Mouse (Mus musculus) E14TG2a.4 (cell line): Measurements from ENCODE around the gene Olfr10.
A peak's percentile ranks its signal among the peaks of the same experiment; 100 is the strongest.

Experiments
- H3K27me3 ChIP-seq: 2 replicates; pipeline ENCODE4 v1.6.1; 2014; ENCODE audit warnings: low read length, control low read depth; ENCODE audit not compliant: insufficient read depth
- H3K36me3 ChIP-seq: 2 replicates; pipeline ENCODE4 v1.6.1; 2014; ENCODE audit warnings: low read length, control low read depth; ENCODE audit not compliant: insufficient read depth
- H3K4me1 ChIP-seq: replicated peaks from 2 replicates; pipeline ENCODE4 v1.6.1; 2014; ENCODE audit warnings: low read depth, low read length, control low read depth
- H3K4me3 ChIP-seq: replicated peaks from 2 replicates; pipeline ENCODE4 v1.5.1; 2014; ENCODE audit warnings: mild to moderate bottlenecking, low read length
- H3K9me3 ChIP-seq: 2 replicates; pipeline ENCODE4 v1.6.1; 2014; ENCODE audit warnings: low read length, control low read depth
- CTCF ChIP-seq: conservative IDR thresholded peaks from 2 replicates; pipeline ENCODE4 v1.5.1; 2014; ENCODE audit warnings: low read length
- NANOG ChIP-seq: IDR thresholded peaks from 2 replicates; pipeline ENCODE4 v1.6.1; 2014; ENCODE audit warnings: borderline replicate concordance, low read length, mixed read lengths
- POU5F1 ChIP-seq: IDR thresholded peaks from 2 replicates; pipeline ENCODE4 v1.6.1; 2014; ENCODE audit warnings: low read length, borderline replicate concordance

Gene Olfr10

DNA sequence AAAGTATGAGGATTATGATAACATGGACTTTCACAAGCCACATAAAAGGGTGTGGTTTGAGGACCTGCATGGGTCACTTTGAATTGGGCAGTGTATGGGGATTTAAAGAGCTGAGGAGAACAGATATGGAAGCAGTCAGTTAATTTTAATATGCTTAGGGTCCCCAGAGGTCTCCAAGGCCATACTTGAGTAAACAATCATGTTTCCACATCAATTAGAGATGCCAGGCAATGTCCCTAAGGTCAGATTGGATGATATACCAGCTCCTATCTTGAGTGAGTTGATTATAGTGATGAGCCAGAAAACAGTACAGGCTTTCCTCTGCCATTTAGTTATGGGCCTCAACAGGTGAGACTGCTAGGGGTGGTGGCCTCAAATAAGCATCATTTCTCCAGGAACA, at the start of gene Olfr10:
TSS of gene Olfr10 (plus strand) at position 301 of the 400 bp plus-strand sequence.
- H3K36me3 ChIP-seq, result no peaks in the 10 kb centered on the region
- no peaks in the 10 kb centered on the region for H3K27me3 ChIP-seq
- TF ChIP-seq POU5F1, result no peak
- no peak for TF ChIP-seq CTCF
- no peak for TF ChIP-seq NANOG

DNA sequence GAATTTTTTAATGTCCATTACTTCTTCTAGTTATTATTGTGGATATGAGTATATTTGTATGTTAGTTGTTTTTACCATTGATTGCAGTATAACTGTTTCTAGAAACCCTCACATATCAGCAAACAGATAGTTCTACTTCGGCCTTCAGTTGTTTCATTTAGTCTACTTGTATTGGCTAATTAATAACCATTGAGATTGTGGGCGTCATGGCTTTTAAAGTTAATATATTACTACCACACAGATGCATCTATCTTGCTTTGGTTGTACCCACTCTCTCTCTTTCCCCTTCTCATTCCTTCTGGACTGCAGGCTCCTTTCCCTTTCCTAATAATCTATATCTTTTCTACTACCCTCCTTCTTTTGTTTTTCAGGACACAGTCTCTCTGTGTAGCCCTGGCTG, 45.2 kb upstream of the Olfr10 start:
- no peak overlapping the region for H3K4me3 ChIP-seq
- H3K4me1 ChIP-seq, result peaks cover 36% of the 10 kb centered on the region
- H3K27me3 ChIP-seq, result no peaks in the 10 kb centered on the region
- H3K9me3 ChIP-seq, result no peaks in the 10 kb centered on the region
- TF ChIP-seq NANOG, result no peak
- TF ChIP-seq CTCF, result no peak
- no peak for TF ChIP-seq POU5F1
- peaks cover 6% of the 10 kb centered on the region; the same call in 1 of the 2 replicates for H3K36me3 ChIP-seq

More for the DNA sequence above, at the start of gene Olfr10:
- no peaks in the 10 kb centered on the region for H3K4me1 ChIP-seq
- H3K9me3 ChIP-seq, result peaks cover 8% of the 10 kb centered on the region
- H3K4me3 ChIP-seq, result no peak within 1 kb of the TSS

DNA sequence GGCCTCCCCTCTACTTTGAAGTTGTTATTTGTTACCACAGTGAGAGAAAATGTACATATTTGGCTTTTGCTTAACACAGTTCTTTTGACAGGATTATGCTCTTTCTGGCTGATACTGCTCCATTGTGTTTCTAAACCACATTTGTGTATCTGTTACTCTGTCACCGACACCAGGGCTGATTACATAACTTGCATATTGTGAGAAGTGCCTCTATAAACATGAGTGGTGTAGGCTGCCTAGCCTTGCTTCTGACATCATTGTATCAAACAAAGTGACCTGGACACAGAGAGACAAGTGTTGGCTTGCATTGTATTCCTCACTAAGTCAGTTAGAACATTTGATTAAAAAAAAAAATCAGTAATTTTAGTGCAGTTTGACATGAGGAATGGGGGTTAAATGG, 44.7 kb upstream of the Olfr10 start:
- peaks cover 42% of the 10 kb centered on the region for H3K4me1 ChIP-seq
- H3K4me3 ChIP-seq, result no peak overlapping the region
- no peaks in the 10 kb centered on the region for H3K9me3 ChIP-seq
- H3K27me3 ChIP-seq, result no peaks in the 10 kb centered on the region
- TF ChIP-seq NANOG, result no peak
- TF ChIP-seq POU5F1, result no peak
- no peak for TF ChIP-seq CTCF
- peaks cover 4% of the 10 kb centered on the region; the same call in 1 of the 2 replicates for H3K36me3 ChIP-seq

DNA sequence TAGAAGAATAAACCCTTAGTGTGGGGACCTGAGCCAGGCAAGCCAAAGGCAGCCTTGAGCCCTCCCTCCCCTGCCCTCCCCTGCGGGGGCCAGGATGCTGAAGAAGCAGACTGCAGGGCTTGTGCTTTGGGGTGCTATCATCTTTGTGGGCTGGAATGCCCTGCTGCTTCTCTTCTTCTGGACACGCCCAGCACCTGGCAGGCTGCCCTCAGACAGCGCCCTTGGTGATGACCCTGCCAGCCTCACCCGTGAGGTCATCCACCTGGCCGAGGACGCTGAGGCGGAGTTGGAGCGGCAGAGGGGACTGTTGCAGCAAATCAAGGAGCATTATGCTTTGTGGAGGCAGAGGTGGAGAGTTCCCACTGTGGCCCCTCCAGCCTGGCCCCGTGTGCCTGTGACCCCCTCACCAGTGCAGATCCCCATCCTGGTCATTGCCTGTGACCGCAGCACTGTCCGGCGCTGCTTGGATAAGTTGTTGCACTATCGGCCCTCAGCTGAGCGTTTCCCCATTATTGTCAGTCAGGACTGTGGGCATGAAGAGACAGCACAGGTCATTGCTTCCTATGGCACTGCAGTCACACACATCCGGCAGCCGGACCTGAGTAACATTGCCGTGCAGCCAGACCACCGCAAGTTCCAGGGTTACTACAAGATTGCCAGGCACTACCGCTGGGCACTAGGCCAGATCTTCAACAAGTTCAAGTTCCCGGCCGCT, 43.8 kb upstream of the Olfr10 start:
- H3K4me1 ChIP-seq, result peaks cover 46% of the 10 kb centered on the region
- H3K9me3 ChIP-seq, result no peaks in the 10 kb centered on the region

DNA sequence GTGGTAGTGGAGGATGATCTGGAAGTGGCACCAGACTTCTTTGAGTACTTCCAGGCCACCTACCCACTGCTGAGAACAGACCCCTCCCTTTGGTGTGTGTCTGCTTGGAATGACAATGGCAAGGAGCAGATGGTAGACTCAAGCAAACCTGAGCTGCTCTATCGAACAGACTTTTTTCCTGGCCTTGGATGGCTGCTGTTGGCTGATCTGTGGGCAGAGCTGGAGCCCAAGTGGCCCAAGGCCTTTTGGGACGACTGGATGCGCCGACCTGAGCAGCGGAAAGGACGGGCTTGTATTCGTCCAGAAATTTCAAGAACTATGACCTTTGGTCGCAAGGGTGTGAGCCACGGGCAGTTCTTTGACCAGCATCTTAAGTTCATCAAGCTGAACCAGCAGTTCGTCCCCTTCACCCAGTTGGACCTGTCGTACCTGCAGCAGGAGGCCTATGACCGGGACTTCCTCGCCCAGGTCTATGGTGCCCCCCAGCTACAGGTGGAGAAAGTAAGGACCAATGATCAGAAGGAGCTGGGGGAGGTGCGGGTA, 43.2 kb upstream of the Olfr10 start:
- TF ChIP-seq CTCF (no peak), NANOG (no peak), POU5F1 (no peak; the same call in 1 of the 2 replicates)
- H3K4me3 ChIP-seq, result peak overlapping the region; percentile 70
- H3K9me3 ChIP-seq, result no peaks in the 10 kb centered on the region
- no peaks in the 10 kb centered on the region for H3K27me3 ChIP-seq
- H3K36me3 ChIP-seq, result peaks cover 4% of the 10 kb centered on the region; the same call in 1 of the 2 replicates
- H3K4me1 ChIP-seq, result peaks cover 46% of the 10 kb centered on the region

More for the DNA sequence above, 43.8 kb upstream of the Olfr10 start:
- Histone ChIP-seq H3K27me3 (no peaks in the 10 kb centered on the region), H3K36me3 (peaks cover 4% of the 10 kb centered on the region; the same call in 1 of the 2 replicates), H3K4me3 (peak overlapping the region; percentile 70)
- TF ChIP-seq POU5F1 (no peak), CTCF (no peak), NANOG (no peak)

DNA sequence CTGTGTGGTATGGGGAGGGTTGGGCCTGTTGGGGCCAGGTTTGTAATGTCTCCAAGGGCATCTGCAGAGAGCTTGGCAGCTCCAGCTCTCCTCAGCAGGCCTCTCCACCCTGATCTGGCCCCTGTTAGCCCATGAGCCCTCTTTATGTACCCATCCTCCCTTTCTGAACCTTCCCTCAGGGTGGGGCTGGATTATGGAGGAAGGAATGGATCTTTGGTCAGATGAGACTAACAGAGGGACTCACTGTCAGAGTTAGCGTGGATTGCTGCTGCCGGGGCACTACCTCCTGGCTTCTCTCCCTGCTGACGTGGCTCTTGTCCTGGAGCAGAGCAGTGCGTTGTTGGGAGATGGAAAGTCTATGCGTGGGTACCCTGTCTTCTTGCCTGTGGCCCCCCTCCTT, 42.3 kb upstream of the Olfr10 start:
- H3K4me3 ChIP-seq, result peak overlapping the region; percentile 70
- no peak for TF ChIP-seq POU5F1
- TF ChIP-seq CTCF, result no peak
- TF ChIP-seq NANOG, result no peak
- no peaks in the 10 kb centered on the region for H3K9me3 ChIP-seq
- peaks cover 46% of the 10 kb centered on the region for H3K4me1 ChIP-seq
- H3K27me3 ChIP-seq, result no peaks in the 10 kb centered on the region
- H3K36me3 ChIP-seq, result peaks cover 4% of the 10 kb centered on the region; the same call in 1 of the 2 replicates

DNA sequence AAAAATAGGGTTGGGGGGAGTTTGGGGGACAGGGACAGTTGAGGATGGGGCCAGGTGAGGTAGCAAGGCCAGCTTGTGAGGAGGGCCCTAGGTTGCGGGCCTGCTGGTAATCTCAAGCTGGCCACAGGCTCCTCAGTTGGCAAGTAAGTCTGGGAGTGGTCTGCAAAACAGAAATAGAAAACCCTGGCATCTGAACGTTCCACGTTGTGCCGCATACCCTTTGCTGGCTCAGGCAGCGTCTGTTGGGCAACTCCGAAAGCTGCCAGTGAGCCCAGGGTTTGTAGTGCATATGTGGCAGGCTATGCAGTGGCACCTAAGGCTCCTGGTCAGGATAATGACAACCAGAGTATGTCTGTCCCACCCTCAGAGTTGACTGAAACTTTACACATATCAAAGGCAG, 41.4 kb upstream of the Olfr10 start:
- no peaks in the 10 kb centered on the region for H3K9me3 ChIP-seq
- H3K36me3 ChIP-seq, result peaks cover 4% of the 10 kb centered on the region; the same call in 1 of the 2 replicates
- H3K27me3 ChIP-seq, result no peaks in the 10 kb centered on the region
- TF ChIP-seq POU5F1 (no peak), NANOG (no peak), CTCF (no peak)
- peaks cover 46% of the 10 kb centered on the region for H3K4me1 ChIP-seq
- H3K4me3 ChIP-seq, result no peak overlapping the region

DNA sequence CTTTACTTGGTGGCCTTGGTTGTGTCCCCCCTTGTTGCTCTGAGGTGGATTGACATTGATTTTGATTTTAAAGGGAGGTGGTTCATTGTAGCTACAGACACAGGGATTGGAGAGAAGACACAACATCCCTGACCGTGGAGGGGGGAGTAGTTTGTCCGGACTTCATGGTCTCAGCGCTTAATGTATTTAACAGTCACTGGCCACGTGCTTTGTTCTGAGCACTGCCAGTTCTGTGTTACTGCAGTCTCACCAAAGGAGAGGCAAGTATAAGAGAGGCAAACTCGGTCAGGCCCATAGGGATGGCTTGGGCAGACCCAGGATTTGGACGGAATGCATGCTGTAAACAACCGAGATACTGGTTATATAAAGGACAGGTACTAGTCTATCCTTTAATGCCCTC, 40.5 kb upstream of the Olfr10 start:
- Histone ChIP-seq H3K36me3 (peaks cover 4% of the 10 kb centered on the region; the same call in 1 of the 2 replicates), H3K27me3 (no peaks in the 10 kb centered on the region), H3K4me1 (peaks cover 46% of the 10 kb centered on the region), H3K4me3 (no peak overlapping the region), H3K9me3 (no peaks in the 10 kb centered on the region)
- TF ChIP-seq POU5F1, result no peak
- no peak for TF ChIP-seq NANOG
- TF ChIP-seq CTCF, result no peak

DNA sequence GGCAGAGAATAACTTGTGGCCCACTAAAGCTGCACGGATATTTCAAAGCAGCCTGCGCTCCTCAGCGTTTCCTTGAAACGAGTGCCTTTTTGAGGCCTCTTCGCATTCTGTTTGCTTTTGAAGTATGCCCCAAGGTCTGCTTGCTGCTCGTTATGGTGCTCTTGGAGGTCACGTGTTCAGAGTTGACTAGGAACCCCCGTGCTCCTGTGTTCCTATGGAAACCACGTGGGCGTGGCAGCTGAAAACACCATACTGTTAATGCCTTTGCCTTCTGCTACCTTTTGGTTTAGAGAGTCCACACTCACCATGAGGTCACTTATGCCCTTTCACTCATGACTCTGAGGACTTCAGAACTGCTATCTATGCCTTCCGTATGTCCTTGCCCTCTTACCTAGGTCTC, 39.9 kb upstream of the Olfr10 start:
- Histone ChIP-seq H3K36me3 (peaks cover 4% of the 10 kb centered on the region; the same call in 1 of the 2 replicates), H3K27me3 (no peaks in the 10 kb centered on the region), H3K9me3 (no peaks in the 10 kb centered on the region), H3K4me1 (peaks cover 46% of the 10 kb centered on the region), H3K4me3 (no peak overlapping the region)
- TF ChIP-seq CTCF, result no peak
- no peak for TF ChIP-seq NANOG
- TF ChIP-seq POU5F1, result no peak
